Mouse (Mus musculus): ENCODE measurements around the gene Pou6f2. TPM values are rescaled to one million over a fixed set of nuclear protein-coding genes. Genes with fewer than 3 reads are reported as not detected.

Gene Pou6f2
- polyA plus RNA-seq, 1 experiment from 2014 or later: 25.3 TPM

- no peak overlapping the region for H3K27ac ChIP-seq
- 0 out of 2 replicates have a peak, but pooled peaks have one; percentile 55 for ATAC-seq
Measured at GRCm38 (mm10) chr13:18204476-18205250, 192.8 kb downstream of the Pou6f2 start.

GRCm38 (mm10) chr13:18174003-18174402 is 223.5 kb downstream of the Pou6f2 start:
- no peak for ATAC-seq
- 46% methylated on average over 3 of the region's 3 CpGs for WGBS
- no peaks in the 10 kb centered on the region for H3K27me3 ChIP-seq
- no peak overlapping the region for H3K9ac ChIP-seq (replicated peaks)
- H3K9me3 ChIP-seq: no peaks in the 10 kb centered on the region
- H3K4me1 ChIP-seq (replicated peaks): peaks cover 4% of the 10 kb centered on the region; the same call in 1 of the 2 replicates
- no peak overlapping the region for H3K27ac ChIP-seq
- H3K4me2 ChIP-seq (replicated peaks): no peak overlapping the region
- H3K4me3 ChIP-seq (replicated peaks): no peak overlapping the region
- no peaks in the 10 kb centered on the region for H3K36me3 ChIP-seq

More at GRCm38 (mm10) chr13:18204476-18205250, 192.8 kb downstream of the Pou6f2 start:
- H3K27me3 ChIP-seq: no peaks in the 10 kb centered on the region
- no peak overlapping the region for H3K9ac ChIP-seq (replicated peaks)
- H3K36me3 ChIP-seq: no peaks in the 10 kb centered on the region
- H3K9me3 ChIP-seq: no peaks in the 10 kb centered on the region
- peaks cover 8% of the 10 kb centered on the region for H3K4me1 ChIP-seq (replicated peaks)
- WGBS: 50% methylated on average over 8 of the region's 8 CpGs
- no peak overlapping the region for H3K4me3 ChIP-seq (replicated peaks)
- no peak overlapping the region for H3K4me2 ChIP-seq (replicated peaks)

- Histone ChIP-seq H3K9ac (replicated peaks) (no peak overlapping the region), H3K9me3 (no peaks in the 10 kb centered on the region), H3K4me1 (replicated peaks) (peaks cover 4% of the 10 kb centered on the region; the same call in 1 of the 2 replicates), H3K4me3 (replicated peaks) (no peak overlapping the region), H3K36me3 (no peaks in the 10 kb centered on the region), H3K27ac (no peak overlapping the region), H3K27me3 (no peaks in the 10 kb centered on the region), H3K4me2 (replicated peaks) (no peak overlapping the region)
- ATAC-seq: no peak
- WGBS: 68% methylated on average over 3 of the region's 3 CpGs
Measured at GRCm38 (mm10) chr13:18173021-18173420, 224.5 kb downstream of the Pou6f2 start.

DNA sequence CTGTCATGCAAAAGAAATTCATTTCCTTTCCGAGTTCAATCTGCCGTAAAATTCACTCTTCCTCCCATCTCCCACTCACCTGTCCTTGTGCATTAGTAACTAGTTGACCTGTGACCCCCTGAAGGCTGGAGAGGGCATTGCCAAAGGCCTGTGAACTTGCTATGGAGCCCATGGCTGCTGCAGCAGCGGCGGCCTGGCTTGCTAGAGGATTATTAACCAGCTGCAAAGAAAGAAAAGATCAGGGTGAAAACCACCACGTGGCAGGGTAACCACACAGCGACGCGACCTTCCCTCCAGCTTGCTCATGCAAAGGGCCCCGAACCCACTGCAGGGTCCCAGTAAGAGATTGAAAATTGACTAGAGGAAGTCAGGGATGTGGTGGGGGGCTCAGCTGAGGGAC is 225.2 kb downstream of the Pou6f2 start:
- no peak overlapping the region for H3K9ac ChIP-seq (replicated peaks)
- no peaks in the 10 kb centered on the region for H3K9me3 ChIP-seq
- no peaks in the 10 kb centered on the region for H3K36me3 ChIP-seq
- WGBS: 27% methylated on average over 9 of the region's 9 CpGs
- H3K4me2 ChIP-seq (replicated peaks): no peak overlapping the region
- H3K27ac ChIP-seq: no peak overlapping the region
- peaks cover 4% of the 10 kb centered on the region; the same call in 1 of the 2 replicates for H3K4me1 ChIP-seq (replicated peaks)
- no peak overlapping the region for H3K4me3 ChIP-seq (replicated peaks)
- no peaks in the 10 kb centered on the region for H3K27me3 ChIP-seq
- no peak for ATAC-seq

GRCm38 (mm10) chr13:18164182-18164581 is 233.3 kb downstream of the Pou6f2 start:
- no peak for ATAC-seq
- Histone ChIP-seq H3K27ac (no peak overlapping the region), H3K9me3 (no peaks in the 10 kb centered on the region), H3K4me2 (replicated peaks) (no peak overlapping the region), H3K4me3 (replicated peaks) (no peak overlapping the region), H3K9ac (replicated peaks) (no peak overlapping the region), H3K4me1 (replicated peaks) (no peaks in the 10 kb centered on the region), H3K36me3 (no peaks in the 10 kb centered on the region), H3K27me3 (no peaks in the 10 kb centered on the region)
- WGBS: 100% methylated on average over 1 of the region's 1 CpGs

DNA sequence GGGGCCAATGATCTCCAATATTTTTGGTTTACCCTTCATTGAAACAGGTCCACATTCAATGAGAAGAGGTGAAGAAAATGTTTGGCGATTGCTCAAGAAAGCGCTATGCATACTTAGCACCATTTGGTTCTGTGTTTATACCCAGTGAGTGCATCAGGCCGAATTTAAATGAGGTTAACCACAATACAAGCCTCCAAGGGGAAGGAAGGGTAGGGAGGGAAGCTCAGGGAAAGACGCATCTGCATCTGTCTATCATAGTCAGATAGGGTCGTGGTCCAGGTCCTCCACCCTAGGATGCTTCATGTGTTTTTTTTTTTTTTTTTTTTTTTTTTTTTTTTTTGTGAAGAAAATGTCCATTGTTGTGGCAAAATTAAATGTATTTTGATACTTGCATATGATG is 236.9 kb downstream of the Pou6f2 start:
- WGBS: 72% methylated on average over 5 of the region's 5 CpGs
- ATAC-seq: no peak
- Histone ChIP-seq H3K4me2 (replicated peaks) (no peak overlapping the region), H3K27me3 (no peaks in the 10 kb centered on the region), H3K9me3 (no peaks in the 10 kb centered on the region), H3K36me3 (no peaks in the 10 kb centered on the region), H3K9ac (replicated peaks) (no peak overlapping the region), H3K4me1 (replicated peaks) (no peaks in the 10 kb centered on the region), H3K4me3 (replicated peaks) (no peak overlapping the region), H3K27ac (no peak overlapping the region)

DNA sequence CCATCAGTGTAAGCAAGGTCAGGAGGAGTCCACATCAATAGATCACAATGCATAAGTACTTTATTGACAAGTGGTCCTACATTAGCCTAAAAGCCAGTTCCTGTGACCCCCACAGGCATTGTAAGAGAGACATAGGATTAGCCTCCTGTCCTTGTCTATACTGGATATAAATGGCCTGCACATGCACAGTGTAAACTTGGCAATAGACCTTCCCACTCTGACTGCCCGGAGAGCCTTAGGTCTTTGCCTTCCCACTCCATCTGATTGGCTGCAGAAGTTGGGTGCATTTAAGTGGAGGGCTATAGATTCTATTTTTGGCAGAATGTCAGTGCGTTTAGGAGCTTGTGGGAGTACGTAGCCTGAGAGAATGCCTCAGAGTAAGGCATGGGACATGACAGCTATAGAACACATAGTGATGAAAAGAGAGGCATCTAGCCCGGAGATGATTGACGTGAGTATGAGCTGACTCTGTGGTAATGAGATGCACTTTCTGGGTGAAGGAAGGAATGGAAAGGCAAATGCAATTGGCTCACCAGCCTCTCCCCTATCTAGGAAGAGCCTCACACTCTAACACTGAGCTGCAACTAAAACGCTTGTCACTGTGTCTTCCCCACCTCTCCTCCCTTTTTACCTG is 243.4 kb downstream of the Pou6f2 start:
- no peak overlapping the region for H3K9ac ChIP-seq (replicated peaks)
- H3K36me3 ChIP-seq: no peaks in the 10 kb centered on the region
- 0 out of 2 replicates have a peak, but pooled peaks have one; percentile 24 for ATAC-seq
- no peaks in the 10 kb centered on the region for H3K27me3 ChIP-seq
- no peaks in the 10 kb centered on the region for H3K9me3 ChIP-seq
- H3K4me2 ChIP-seq (replicated peaks): no peak overlapping the region
- WGBS: 85% methylated on average over 6 of the region's 6 CpGs
- no peak overlapping the region for H3K4me3 ChIP-seq (replicated peaks)
- H3K27ac ChIP-seq: no peak overlapping the region
- no peaks in the 10 kb centered on the region for H3K4me1 ChIP-seq (replicated peaks)

DNA sequence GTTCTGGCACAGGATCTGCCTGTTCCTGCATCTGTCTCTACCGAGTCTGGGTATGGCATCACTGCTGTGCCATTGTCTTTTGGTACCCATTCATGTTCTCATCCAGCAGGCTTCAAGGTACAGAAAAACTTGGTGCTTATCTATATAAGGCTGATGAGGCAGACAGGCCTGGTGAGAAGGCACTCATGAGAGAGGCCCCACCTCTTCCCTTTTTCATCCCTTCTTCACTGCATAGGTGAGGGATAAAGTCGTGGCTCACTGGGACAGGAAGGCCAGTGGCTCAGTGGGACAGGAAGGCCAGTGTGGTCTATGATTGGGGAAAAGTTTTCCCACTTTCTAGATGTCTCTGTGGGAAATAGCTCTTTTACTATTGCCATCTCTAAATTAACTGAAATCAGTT is 263.8 kb downstream of the Pou6f2 start:
- no peaks in the 10 kb centered on the region for H3K36me3 ChIP-seq
- H3K27ac ChIP-seq: no peak overlapping the region
- H3K27me3 ChIP-seq: no peaks in the 10 kb centered on the region; the same call in 1 of the 2 replicates
- no peaks in the 10 kb centered on the region for H3K9me3 ChIP-seq
- 65% methylated on average over 2 of the region's 2 CpGs for WGBS
- H3K4me1 ChIP-seq (replicated peaks): peaks cover 19% of the 10 kb centered on the region
- H3K4me3 ChIP-seq (replicated peaks): no peak overlapping the region
- no peak overlapping the region for H3K4me2 ChIP-seq (replicated peaks)
- ATAC-seq: no peak
- H3K9ac ChIP-seq (replicated peaks): no peak overlapping the region

DNA sequence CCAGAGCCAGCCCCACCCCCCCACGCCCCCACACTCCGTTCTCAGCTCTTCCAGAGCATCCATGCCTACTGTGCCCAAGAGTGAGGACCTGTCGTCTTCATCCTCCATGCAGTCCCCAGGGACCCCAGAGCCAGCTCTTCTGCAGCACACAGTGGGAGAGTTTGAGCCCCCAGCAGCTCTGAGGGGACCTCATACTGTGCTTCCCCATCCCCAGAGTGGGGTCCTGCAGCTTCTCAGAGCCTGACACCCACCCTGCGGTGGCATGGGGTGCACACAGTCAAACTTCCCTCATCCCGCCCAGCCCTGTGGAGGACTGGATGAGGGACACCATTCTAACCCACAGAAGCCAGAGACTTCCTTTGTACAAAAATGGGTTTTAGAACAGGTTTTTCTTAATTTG is 264.3 kb downstream of the Pou6f2 start:
- ATAC-seq: peak; percentile 51; the same call in 1 of the 2 replicates
- no peak overlapping the region for H3K27ac ChIP-seq
- 59% methylated on average over 5 of the region's 5 CpGs for WGBS

GRCm38 (mm10) chr13:18131324-18131723 is 266.2 kb downstream of the Pou6f2 start:
- no peak for ATAC-seq
- Histone ChIP-seq H3K27ac (no peak overlapping the region), H3K4me3 (replicated peaks) (no peak overlapping the region), H3K4me2 (replicated peaks) (no peak overlapping the region), H3K9ac (replicated peaks) (no peak overlapping the region), H3K27me3 (no peaks in the 10 kb centered on the region; the same call in 1 of the 2 replicates), H3K36me3 (no peaks in the 10 kb centered on the region), H3K9me3 (no peaks in the 10 kb centered on the region), H3K4me1 (replicated peaks) (peaks cover 36% of the 10 kb centered on the region)

More for the DNA sequence above, 264.3 kb downstream of the Pou6f2 start:
- Histone ChIP-seq H3K27me3 (no peaks in the 10 kb centered on the region; the same call in 1 of the 2 replicates), H3K9me3 (no peaks in the 10 kb centered on the region), H3K4me1 (replicated peaks) (peaks cover 22% of the 10 kb centered on the region), H3K4me2 (replicated peaks) (no peak overlapping the region), H3K4me3 (replicated peaks) (no peak overlapping the region), H3K36me3 (no peaks in the 10 kb centered on the region), H3K9ac (replicated peaks) (no peak overlapping the region)

GRCm38 (mm10) chr13:18129697-18130096 is 267.8 kb downstream of the Pou6f2 start:
- ATAC-seq: peak; percentile 28; the same call in 1 of the 2 replicates
- no peaks in the 10 kb centered on the region; the same call in 1 of the 2 replicates for H3K27me3 ChIP-seq
- H3K36me3 ChIP-seq: no peaks in the 10 kb centered on the region
- peak overlapping the region; percentile 74 for H3K27ac ChIP-seq
- H3K9ac ChIP-seq (replicated peaks): no peak overlapping the region
- no peak overlapping the region for H3K4me3 ChIP-seq (replicated peaks)
- peak overlapping the region; percentile 20; the same call in 1 of the 2 replicates for H3K4me2 ChIP-seq (replicated peaks)
- H3K4me1 ChIP-seq (replicated peaks): peaks cover 47% of the 10 kb centered on the region
- H3K9me3 ChIP-seq: no peaks in the 10 kb centered on the region
- WGBS: 8% methylated on average over 5 of the region's 5 CpGs

- peaks cover 47% of the 10 kb centered on the region for H3K4me1 ChIP-seq (replicated peaks)
- no peaks in the 10 kb centered on the region for H3K36me3 ChIP-seq
- H3K27ac ChIP-seq: peak overlapping the region; percentile 74; the same call in 1 of the 2 replicates
- H3K9ac ChIP-seq (replicated peaks): no peak overlapping the region
- H3K9me3 ChIP-seq: no peaks in the 10 kb centered on the region
- WGBS: 81% methylated on average over 11 of the region's 11 CpGs
- H3K4me2 ChIP-seq (replicated peaks): no peak overlapping the region
- no peaks in the 10 kb centered on the region; the same call in 1 of the 2 replicates for H3K27me3 ChIP-seq
- ATAC-seq: no peak
- no peak overlapping the region for H3K4me3 ChIP-seq (replicated peaks)
Measured at GRCm38 (mm10) chr13:18128826-18129225, 268.7 kb downstream of the Pou6f2 start.

Data from midbrain, embryonic 13.5 days (tissue).